Mouse (Mus musculus) bone marrow macrophage, adult 2 months (primary cell): ENCODE results near the gene Tnrc6b.

ENCODE experiments used
- CTCF ChIP-seq: IDR thresholded peaks from 2 replicates; pipeline ENCODE4 v1.5.1; 2012; ENCODE audit warnings: low read depth, mild to moderate bottlenecking, low read length, moderate library complexity
- POLR2A ChIP-seq: IDR thresholded peaks from 2 replicates; pipeline ENCODE4 v1.6.1; 2012; ENCODE audit warnings: mild to moderate bottlenecking, low read depth, low read length, borderline replicate concordance

DNA sequence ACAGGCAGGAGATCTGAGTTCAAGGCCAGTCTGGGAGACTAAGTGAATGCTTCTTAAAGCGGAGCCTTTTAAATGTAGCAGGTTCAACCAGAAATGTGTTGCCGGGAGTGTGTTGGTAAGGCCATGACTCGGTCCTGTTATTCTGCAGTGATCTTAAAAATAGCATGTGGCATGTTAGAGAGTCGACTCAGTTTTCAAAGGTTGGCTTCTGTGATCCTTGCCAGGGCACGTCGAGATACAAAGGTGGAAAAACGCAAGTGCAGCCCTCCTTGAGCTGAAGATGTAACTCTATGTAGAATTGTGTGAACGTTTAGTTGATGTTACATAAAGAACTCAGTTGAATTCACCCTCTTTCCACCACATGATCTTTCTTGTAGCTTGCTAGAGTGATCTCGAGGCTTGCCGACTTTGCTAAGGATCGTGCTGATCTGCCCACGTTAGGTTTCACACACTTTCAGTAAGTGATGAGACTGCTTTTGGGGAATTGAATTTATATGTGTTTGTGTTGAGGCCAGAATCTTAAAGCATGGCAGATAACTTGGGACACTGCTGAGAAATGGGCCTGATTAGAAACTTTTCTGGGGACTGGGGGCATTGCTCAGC lies 244.8 kb downstream of the Tnrc6b start:
- no peak for TF ChIP-seq CTCF
- TF ChIP-seq POLR2A = no peak
